Comparison of ENCODE assay signal across 18 mouse cellular contexts in the genomic region with DNA sequence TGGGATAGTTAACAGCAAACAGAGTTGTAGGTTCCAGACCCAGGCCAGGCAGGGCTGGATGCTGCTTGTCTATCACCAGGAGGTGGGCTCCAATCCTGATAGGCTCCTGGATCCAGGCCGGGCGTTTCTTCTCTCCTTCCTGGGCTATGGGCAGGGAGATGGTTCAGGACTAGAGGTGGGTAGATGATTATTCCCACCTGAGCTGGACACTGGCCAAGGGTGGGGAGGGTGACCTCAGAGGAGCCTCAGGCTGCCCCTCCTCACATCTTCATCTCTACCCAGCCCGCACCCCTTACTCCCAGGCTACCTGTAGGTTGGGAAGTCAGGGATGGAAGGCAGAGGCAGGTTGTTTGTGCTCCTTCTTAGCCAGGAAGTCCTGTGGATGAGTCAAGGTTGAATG. TPM values are rescaled to one million over a fixed set of nuclear protein-coding genes. Genes with fewer than 3 reads are reported as not detected.
A peak's percentile ranks its signal among the peaks of the same experiment; 100 is the strongest.
DNase-seq lines count a peak whose midpoint lies in the region; ATAC-seq and TF ChIP-seq lines count a peak whose summit lies in the region.
"Had no signal": no experiment of that assay in that cellular context is flagged by ENCODE, and none has a peak within 500 bp of the region (broad histone marks: within the 10 kb centered on the region; RNA-seq: fewer than 3 reads in every experiment).

No protein-coding gene starts in this region.

- no peak for DNase-seq in gastrocnemius, adult 2 months
- no peak for DNase-seq in gastrocnemius, postnatal 4 days (ENCODE audit: low spot score in 2 of 2)
- DNase-seq in intestine, embryonic 14.5 days (ENCODE audit: low spot score): no peak
- no peak for DNase-seq in liver, postnatal 0 days
- no peak for DNase-seq in heart, postnatal 4 days
- no peak for DNase-seq in midbrain, embryonic 10.5 days (ENCODE audit: low spot score)
- DNase-seq in testis, postnatal 10 days (ENCODE audit: low spot score): no peak
- DNase-seq: adrenal gland, postnatal 14 days; gastrocnemius, postnatal 36 days; layer of hippocampus, postnatal 36 days; midbrain, embryonic 14.5 days; retina, postnatal 1 day had no signal

- H3K27ac ChIP-seq in gastrocnemius, adult 2 months: peak overlapping the region; percentile 69; the same call in 1 of the 2 replicates
- H3K27ac ChIP-seq in intestine, embryonic 14.5 days (ENCODE audit: low read depth): no peak overlapping the region
- peak overlapping the region; percentile 83; the same call in 1 of the 2 replicates for H3K27ac ChIP-seq in kidney, embryonic 16.5 days (ENCODE audit: low read length)
- H3K27ac ChIP-seq in liver, postnatal 0 days (ENCODE audit: low read depth): 0 out of 2 replicates have a peak overlapping the region, but pooled peaks have one; percentile 76
- no peak overlapping the region for H3K27ac ChIP-seq in midbrain, embryonic 10.5 days (replicated peaks)
- H3K27ac ChIP-seq: forebrain, embryonic 15.5 days; heart, embryonic 15.5 days; limb, embryonic 15.5 days; neural tube, embryonic 13.5 days had no signal

- H3K36me3 ChIP-seq in intestine, embryonic 14.5 days (ENCODE audit: control insufficient read depth, insufficient read depth, low read length): no peaks in the 10 kb centered on the region
- peaks cover 3% of the 10 kb centered on the region; the same call in 1 of the 2 replicates for H3K36me3 ChIP-seq in kidney, embryonic 16.5 days (ENCODE audit: insufficient read depth, low read length)
- H3K36me3 ChIP-seq in liver, postnatal 0 days (replicated peaks; ENCODE audit: insufficient read depth, low read length): peaks cover 13% of the 10 kb centered on the region
- H3K36me3 ChIP-seq in midbrain, embryonic 10.5 days: no peaks in the 10 kb centered on the region
- H3K36me3 ChIP-seq: forebrain, embryonic 15.5 days; heart, embryonic 15.5 days; limb, embryonic 15.5 days; neural tube, embryonic 13.5 days had no signal

- H3K4me2 ChIP-seq in intestine, embryonic 14.5 days (ENCODE audit: low read length): peak overlapping the region; percentile 45
- peak overlapping the region; percentile 55 for H3K4me2 ChIP-seq in kidney, embryonic 16.5 days (replicated peaks; ENCODE audit: low read depth, low read length)
- peak overlapping the region; percentile 69 for H3K4me2 ChIP-seq in liver, postnatal 0 days (ENCODE audit: low read depth, low read length)
- H3K4me2 ChIP-seq: forebrain, embryonic 15.5 days; heart, embryonic 15.5 days; limb, embryonic 15.5 days; neural tube, embryonic 13.5 days had no signal

- ATAC-seq in intestine, embryonic 14.5 days (replicated peaks; ENCODE audit: low FRiP score, low TSS enrichment, low read depth): no peak
- ATAC-seq in kidney, embryonic 16.5 days (ENCODE audit: low FRiP score, low TSS enrichment): no peak
- ATAC-seq in liver, postnatal 0 days: no peak
- ATAC-seq: forebrain, embryonic 15.5 days; Patski had no signal

- no peak overlapping the region for H3K9ac ChIP-seq in intestine, embryonic 14.5 days (ENCODE audit: low read length)
- H3K9ac ChIP-seq in kidney, embryonic 16.5 days (replicated peaks; ENCODE audit: low read length): no peak overlapping the region; the same call in 1 of the 2 replicates
- peak overlapping the region; percentile 66 for H3K9ac ChIP-seq in liver, postnatal 0 days (replicated peaks)
- H3K9ac ChIP-seq: forebrain, embryonic 15.5 days; heart, embryonic 15.5 days; limb, embryonic 15.5 days; neural tube, embryonic 13.5 days had no signal

- no peaks in the 10 kb centered on the region for H3K9me3 ChIP-seq in intestine, embryonic 14.5 days (ENCODE audit: control insufficient read depth, low read length)
- no peaks in the 10 kb centered on the region for H3K9me3 ChIP-seq in kidney, embryonic 16.5 days (ENCODE audit: low read length)
- no peaks in the 10 kb centered on the region for H3K9me3 ChIP-seq in liver, postnatal 0 days (ENCODE audit: low read length)
- H3K9me3 ChIP-seq in midbrain, embryonic 10.5 days (replicated peaks): no peaks in the 10 kb centered on the region
- H3K9me3 ChIP-seq: forebrain, embryonic 15.5 days; heart, embryonic 15.5 days; limb, embryonic 15.5 days; neural tube, embryonic 13.5 days had no signal

- 73% methylated on average over 3 of the region's 3 CpGs for WGBS in intestine, embryonic 14.5 days
- 63% methylated on average over 3 of the region's 3 CpGs for WGBS in kidney, embryonic 16.5 days
- WGBS in liver, postnatal 0 days (ENCODE audit: insufficient replicate concordance): 75% methylated on average over 3 of the region's 3 CpGs
- WGBS in midbrain, embryonic 10.5 days: 84% methylated on average over 3 of the region's 3 CpGs

- peaks cover 23% of the 10 kb centered on the region for H3K27me3 ChIP-seq in intestine, embryonic 14.5 days (replicated peaks; ENCODE audit: control insufficient read depth, insufficient read depth, low read length)
- H3K27me3 ChIP-seq in kidney, embryonic 16.5 days (ENCODE audit: insufficient read depth, low read length): 0 out of 2 replicates have a peak, but pooled peaks cover 4% of the 10 kb centered on the region
- H3K27me3 ChIP-seq in liver, postnatal 0 days (ENCODE audit: insufficient read depth, low read length): peaks cover 16% of the 10 kb centered on the region; the same call in 1 of the 2 replicates
- H3K27me3 ChIP-seq in midbrain, embryonic 10.5 days (ENCODE audit: low read depth, poor library complexity, severe bottlenecking): peaks cover 50% of the 10 kb centered on the region
- H3K27me3 ChIP-seq: Patski had no signal

- no peaks in the 10 kb centered on the region for H3K4me1 ChIP-seq in intestine, embryonic 14.5 days (replicated peaks; ENCODE audit: control insufficient read depth, insufficient read depth, low read length)
- peaks cover 14% of the 10 kb centered on the region for H3K4me1 ChIP-seq in kidney, embryonic 16.5 days (ENCODE audit: insufficient read depth, low read length)
- H3K4me1 ChIP-seq in liver, postnatal 0 days (ENCODE audit: insufficient read depth): peaks cover 3% of the 10 kb centered on the region; the same call in 1 of the 2 replicates
- peaks cover 24% of the 10 kb centered on the region for H3K4me1 ChIP-seq in midbrain, embryonic 10.5 days

- TF ChIP-seq EP300 in liver, postnatal 0 days (IDR thresholded peaks at IDR 0.05; ENCODE audit: low read depth): no peak

- TF ChIP-seq CTCF in gastrocnemius, adult 2 months (IDR thresholded peaks at IDR 0.05): no peak
- no peak for TF ChIP-seq CTCF in liver, postnatal 0 days (IDR thresholded peaks at IDR 0.05; ENCODE audit: low read depth)

- intact Hi-C loops in gastrocnemius, adult 2 months (cut with DNase I): no loop called here

- no peak overlapping the region for H3K4me3 ChIP-seq in gastrocnemius, adult 2 months
- peak overlapping the region; percentile 38; the same call in 1 of the 2 replicates for H3K4me3 ChIP-seq in intestine, embryonic 14.5 days (ENCODE audit: low read depth, low read length)
- H3K4me3 ChIP-seq in kidney, embryonic 16.5 days (ENCODE audit: low read length): peak overlapping the region; percentile 47
- H3K4me3 ChIP-seq in liver, postnatal 0 days (ENCODE audit: low read depth, low read length): peak overlapping the region; percentile 55
- no peak overlapping the region for H3K4me3 ChIP-seq in midbrain, embryonic 10.5 days
- H3K4me3 ChIP-seq: forebrain, embryonic 15.5 days; heart, embryonic 15.5 days; neural tube, embryonic 13.5 days had no signal

RNA-seq across cellular contexts. Expression of a gene that starts 3.2 kb away (rescaled TPM):
- not detected for total RNA-seq in gastrocnemius, adult 2 months (2021)
- total RNA-seq in gastrocnemius, postnatal 4 days (2021): under 1 TPM in 1 of 2 experiments, not detected in 1; 0.16 TPM
- polyA plus RNA-seq in intestine, embryonic 14.5 days (2014; fragmentation: Nextera tagmentation; extraction: Ambion mirVana): 74.1 and 74.6 TPM in 2 replicates
- polyA plus RNA-seq in kidney, embryonic 16.5 days (2015; fragmentation: Nextera tagmentation; extraction: Ambion mirVana): 86.2 and 87.7 TPM in 2 replicates
- 31.4 and 37.2 TPM in 2 replicates for polyA plus RNA-seq in liver, postnatal 0 days (2015; fragmentation: Nextera tagmentation; extraction: Ambion mirVana)
- not detected for total RNA-seq in heart, postnatal 4 days (2021)
- 1.5 and 2.3 TPM in 2 replicates for polyA plus RNA-seq in midbrain, embryonic 10.5 days (2016; fragmentation: Nextera tagmentation; extraction: Ambion mirVana)
- total RNA-seq: gastrocnemius, postnatal 36 days had no signal

RNA-seq across cellular contexts. Expression of a gene that starts 10.6 kb away (rescaled TPM):
- total RNA-seq in gastrocnemius, adult 2 months (2021): 10 to 100 TPM; 30.3 to 37.4 TPM
- total RNA-seq in gastrocnemius, postnatal 4 days (2021): 10 to 100 TPM; 28.0 to 29.0 TPM
- polyA plus RNA-seq in intestine, embryonic 14.5 days (2014; fragmentation: Nextera tagmentation; extraction: Ambion mirVana): 109 and 123 TPM in 2 replicates
- polyA plus RNA-seq in kidney, embryonic 16.5 days (2015; fragmentation: Nextera tagmentation; extraction: Ambion mirVana): 108 and 113 TPM in 2 replicates
- polyA plus RNA-seq in liver, postnatal 0 days (2015; fragmentation: Nextera tagmentation; extraction: Ambion mirVana): 83.8 and 89.4 TPM in 2 replicates
- 10 to 100 TPM; 46.9 to 49.0 TPM for total RNA-seq in heart, postnatal 4 days (2021)
- polyA plus RNA-seq in midbrain, embryonic 10.5 days (2016; fragmentation: Nextera tagmentation; extraction: Ambion mirVana): 112 and 124 TPM in 2 replicates

RNA-seq across cellular contexts. Expression of a gene that starts 37.1 kb away (rescaled TPM):
- 1 to 10 TPM; 1.6 to 1.9 TPM for total RNA-seq in gastrocnemius, adult 2 months (2021)
- total RNA-seq in gastrocnemius, postnatal 4 days (2021): 10 to 100 TPM; 19.6 to 23.5 TPM
- polyA plus RNA-seq in intestine, embryonic 14.5 days (2014; fragmentation: Nextera tagmentation; extraction: Ambion mirVana): 33.5 and 35.3 TPM in 2 replicates
- polyA plus RNA-seq in kidney, embryonic 16.5 days (2015; fragmentation: Nextera tagmentation; extraction: Ambion mirVana): 54.9 and 57.7 TPM in 2 replicates
- polyA plus RNA-seq in liver, postnatal 0 days (2015; fragmentation: Nextera tagmentation; extraction: Ambion mirVana): 1.0 and 1.2 TPM in 2 replicates
- 10 to 100 TPM; 24.1 to 27.0 TPM for total RNA-seq in heart, postnatal 4 days (2021)
- polyA plus RNA-seq in midbrain, embryonic 10.5 days (2016; fragmentation: Nextera tagmentation; extraction: Ambion mirVana): 21.8 and 22.4 TPM in 2 replicates

RNA-seq across cellular contexts. Expression of a gene that starts 49.1 kb away (rescaled TPM):
- 1 to 10 TPM; 2.2 to 3.0 TPM for total RNA-seq in gastrocnemius, adult 2 months (2021)
- 1 to 10 TPM; 4.6 to 5.6 TPM for total RNA-seq in gastrocnemius, postnatal 4 days (2021)
- polyA plus RNA-seq in intestine, embryonic 14.5 days (2014; fragmentation: Nextera tagmentation; extraction: Ambion mirVana): 13.4 and 14.1 TPM in 2 replicates
- 17.6 and 22.3 TPM in 2 replicates for polyA plus RNA-seq in kidney, embryonic 16.5 days (2015; fragmentation: Nextera tagmentation; extraction: Ambion mirVana)
- 2.5 and 3.0 TPM in 2 replicates for polyA plus RNA-seq in liver, postnatal 0 days (2015; fragmentation: Nextera tagmentation; extraction: Ambion mirVana)
- total RNA-seq in heart, postnatal 4 days (2021): 10 to 100 TPM; 19.6 to 20.5 TPM
- 8.8 and 10.1 TPM in 2 replicates for polyA plus RNA-seq in midbrain, embryonic 10.5 days (2016; fragmentation: Nextera tagmentation; extraction: Ambion mirVana)

Comparison
In these comparisons a context has a peak if more than half of its experiments do, and no peak if none do; other contexts are left out.
1. H3K27ac ChIP-seq: peak in gastrocnemius, adult 2 months (single experiment), kidney, embryonic 16.5 days (single experiment) and liver, postnatal 0 days (single experiment); none in intestine, embryonic 14.5 days (single experiment) and midbrain, embryonic 10.5 days (single experiment).
2. H3K4me3 ChIP-seq: peak in intestine, embryonic 14.5 days (single experiment), kidney, embryonic 16.5 days (single experiment) and liver, postnatal 0 days (single experiment); none in gastrocnemius, adult 2 months (single experiment) and midbrain, embryonic 10.5 days (single experiment).
3. RNA of a gene that starts 37.1 kb away (polyA plus RNA-seq): 54.9 to 57.7 TPM in kidney, embryonic 16.5 days, 33.5 to 35.3 TPM in intestine, embryonic 14.5 days and 21.8 to 22.4 TPM in midbrain, embryonic 10.5 days; 1.0 to 1.2 TPM in liver, postnatal 0 days; every median in the first group is over 10 times any median in the second.
4. Peak in every context shown above with its lines, with median percentiles within 50 percentile points of each other: H3K4me2 ChIP-seq.